Mouse (Mus musculus): ENCODE measurements around the gene Ptpn5.

The Ptpn5 gene

DNA sequence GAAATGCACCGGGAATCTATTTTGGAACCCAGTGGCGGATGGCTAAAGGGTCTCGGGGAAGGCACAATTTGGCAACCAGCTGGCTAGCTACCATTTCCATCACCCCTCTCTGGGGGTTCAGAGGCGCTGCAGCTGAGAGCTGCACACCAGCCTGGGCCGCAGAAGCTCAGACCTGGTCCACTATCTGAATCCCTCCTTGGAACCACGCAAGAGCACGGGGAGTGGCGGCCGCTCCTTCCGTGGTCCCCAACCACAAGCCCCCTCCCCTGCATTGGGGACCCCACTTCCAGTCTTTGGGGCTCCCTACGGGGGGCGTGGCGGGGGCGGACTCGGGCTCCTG, 1.7 kb downstream of the Ptpn5 start:
- no peak for TF ChIP-seq GATA4 (IDR thresholded peaks at IDR 0.05; ENCODE audit: insufficient replicate concordance, low read length)

- TF ChIP-seq GATA4 (IDR thresholded peaks at IDR 0.05; ENCODE audit: insufficient replicate concordance, low read length): no peak
Measured at GRCm38 (mm10) chr7:47131258-47131657, 2.2 kb downstream of the Ptpn5 start.

DNA sequence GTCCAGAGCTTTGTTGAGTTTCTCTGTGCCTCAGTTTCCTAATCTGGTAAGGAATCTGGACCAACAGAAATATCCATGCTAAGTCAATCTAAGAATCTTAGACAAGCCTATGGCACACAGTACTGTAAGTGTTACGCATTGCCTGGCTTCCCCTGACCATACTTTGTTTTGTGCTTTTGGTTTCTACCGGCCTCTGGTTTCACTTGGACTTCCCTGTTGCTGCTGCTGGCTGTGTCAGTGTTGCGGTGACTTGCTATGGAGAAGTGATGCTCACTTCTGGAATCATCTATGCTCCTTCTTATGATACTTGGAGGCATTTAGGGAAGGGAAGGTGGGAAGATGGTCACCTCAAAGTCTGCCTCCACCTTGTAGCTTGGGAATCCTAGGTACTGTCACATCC, 11.5 kb downstream of the Ptpn5 start:
- no peak for TF ChIP-seq GATA4 (IDR thresholded peaks at IDR 0.05; ENCODE audit: insufficient replicate concordance, low read length)

GRCm38 (mm10) chr7:47116666-47117065, 16.8 kb downstream of the Ptpn5 start:
- TF ChIP-seq GATA4 (IDR thresholded peaks at IDR 0.05; ENCODE audit: insufficient replicate concordance, low read length): no peak

DNA sequence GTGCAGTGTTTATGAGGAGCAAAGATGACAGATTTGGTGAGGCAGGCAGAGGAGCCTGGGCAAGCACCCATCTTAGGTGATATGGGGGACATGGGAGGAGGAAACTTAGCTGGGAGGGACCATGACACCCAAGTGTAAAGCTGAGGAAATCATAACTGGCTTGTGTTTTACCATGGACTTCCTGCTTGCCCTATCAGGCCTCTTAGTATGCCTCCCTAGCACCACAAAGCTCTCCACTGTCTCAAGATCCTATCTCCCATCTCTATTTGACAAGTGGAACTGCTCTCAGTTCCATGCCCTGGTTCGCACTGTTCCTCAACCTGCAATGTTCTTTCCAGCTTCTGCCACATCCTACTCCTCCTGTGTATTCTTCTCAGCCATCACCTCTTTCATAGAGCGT, 18.0 kb downstream of the Ptpn5 start:
- TF ChIP-seq GATA4 (IDR thresholded peaks at IDR 0.05; ENCODE audit: insufficient replicate concordance, low read length): no peak

DNA sequence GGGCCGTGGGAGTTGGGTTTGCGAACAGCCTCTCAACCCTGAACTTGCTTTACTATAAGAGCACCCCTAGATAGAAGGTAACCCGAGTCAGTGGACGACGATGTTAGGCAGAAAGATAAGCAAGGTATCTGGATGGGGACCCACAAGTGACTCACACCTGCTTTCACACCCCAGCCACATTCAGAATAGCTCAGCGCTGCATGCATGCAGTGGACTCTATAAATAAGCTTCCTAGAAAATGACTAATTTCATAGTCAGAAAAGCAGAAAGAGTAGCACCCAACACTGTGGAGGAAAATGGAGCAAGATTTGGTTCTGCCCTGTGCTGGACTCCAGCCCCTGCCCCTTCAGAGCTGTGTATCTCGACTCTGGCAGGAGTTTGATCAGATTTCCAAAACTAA, 20.1 kb downstream of the Ptpn5 start:
- TF ChIP-seq GATA4 (IDR thresholded peaks at IDR 0.05; ENCODE audit: insufficient replicate concordance, low read length): no peak

- no peak for TF ChIP-seq GATA4 (IDR thresholded peaks at IDR 0.05; ENCODE audit: insufficient replicate concordance, low read length)
Measured at GRCm38 (mm10) chr7:47112036-47112435, 21.4 kb downstream of the Ptpn5 start.

DNA sequence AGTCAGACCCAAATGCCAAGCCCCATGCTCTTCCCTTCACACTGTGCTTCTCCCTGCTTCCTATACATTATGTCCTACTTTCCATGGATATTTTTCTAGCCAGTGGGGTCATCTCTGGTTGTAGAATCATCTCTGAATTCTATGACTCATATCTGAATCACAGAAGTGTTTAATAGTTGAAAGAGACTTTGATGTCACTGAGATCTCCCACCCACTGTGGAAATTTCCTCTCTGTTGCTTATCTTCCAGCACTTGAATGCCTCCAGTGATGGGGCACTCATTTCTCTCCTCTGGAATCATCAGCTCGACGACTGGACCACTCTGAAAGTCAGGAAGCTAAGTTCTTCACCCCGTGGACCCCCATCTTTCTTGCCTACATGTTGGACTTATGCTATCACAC, 22.4 kb downstream of the Ptpn5 start:
- TF ChIP-seq GATA4 (IDR thresholded peaks at IDR 0.05; ENCODE audit: insufficient replicate concordance, low read length): no peak

DNA sequence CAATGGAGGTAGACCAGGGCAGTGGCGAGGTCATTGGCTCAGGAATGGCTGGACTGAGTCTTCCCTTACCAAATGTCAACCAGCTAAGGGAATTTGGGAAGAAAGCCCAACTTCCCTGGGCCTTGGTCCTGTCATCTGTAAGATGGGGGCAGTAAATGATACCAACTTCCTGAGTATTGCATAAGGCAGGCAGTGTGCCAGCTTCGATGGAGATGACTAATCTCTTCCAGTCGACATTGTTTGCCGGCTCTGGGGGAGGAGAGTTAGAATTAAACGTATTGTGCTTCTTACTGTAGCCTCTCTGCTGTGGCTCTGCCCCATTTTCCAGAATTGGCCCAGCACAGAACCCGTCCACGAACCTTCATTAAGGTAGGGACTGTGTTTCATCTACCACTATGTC, 23.0 kb downstream of the Ptpn5 start:
- no peak for TF ChIP-seq GATA4 (IDR thresholded peaks at IDR 0.05; ENCODE audit: insufficient replicate concordance, low read length)

DNA sequence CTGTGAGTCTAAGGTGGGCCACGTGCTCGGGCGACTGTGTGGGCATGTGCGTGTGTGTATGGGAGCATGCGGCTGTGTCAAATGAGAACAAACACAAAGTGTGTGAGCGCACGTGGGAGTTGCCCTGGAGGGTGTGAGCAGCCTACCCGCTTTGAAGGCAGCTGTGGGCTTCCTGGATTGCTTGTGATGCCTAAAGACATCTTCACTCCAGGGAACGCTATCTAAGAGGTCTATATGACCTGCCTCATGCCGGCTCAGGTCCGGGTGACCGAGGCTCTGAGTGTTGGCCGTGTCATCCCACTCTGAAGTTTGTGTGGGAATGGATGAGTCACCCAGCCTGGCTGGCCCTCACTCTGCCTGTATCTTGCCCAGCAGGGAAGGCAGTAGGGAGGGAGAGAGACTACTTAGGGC, 24.7 kb downstream of the Ptpn5 start:
- no peak for TF ChIP-seq GATA4 (IDR thresholded peaks at IDR 0.05; ENCODE audit: insufficient replicate concordance, low read length)

- no peak for TF ChIP-seq GATA4 (IDR thresholded peaks at IDR 0.05; ENCODE audit: insufficient replicate concordance, low read length)
Measured at GRCm38 (mm10) chr7:47106949-47107348, 26.5 kb downstream of the Ptpn5 start.

GRCm38 (mm10) chr7:47103671-47104414, 29.6 kb downstream of the Ptpn5 start:
- no peak for TF ChIP-seq GATA4 (IDR thresholded peaks at IDR 0.05; ENCODE audit: insufficient replicate concordance, low read length)

- TF ChIP-seq GATA4 (IDR thresholded peaks at IDR 0.05; ENCODE audit: insufficient replicate concordance, low read length): no peak
Measured at GRCm38 (mm10) chr7:47102970-47103369, 30.5 kb downstream of the Ptpn5 start.

GRCm38 (mm10) chr7:47100615-47101014, 32.9 kb downstream of the Ptpn5 start:
- no peak for TF ChIP-seq GATA4 (IDR thresholded peaks at IDR 0.05; ENCODE audit: insufficient replicate concordance, low read length)

- no peak for TF ChIP-seq GATA4 (IDR thresholded peaks at IDR 0.05; ENCODE audit: insufficient replicate concordance, low read length)
Measured at GRCm38 (mm10) chr7:47099306-47099705, 34.2 kb downstream of the Ptpn5 start.

- TF ChIP-seq GATA4 (IDR thresholded peaks at IDR 0.05; ENCODE audit: insufficient replicate concordance, low read length): no peak
Measured at GRCm38 (mm10) chr7:47098044-47098443, 35.4 kb downstream of the Ptpn5 start.

DNA sequence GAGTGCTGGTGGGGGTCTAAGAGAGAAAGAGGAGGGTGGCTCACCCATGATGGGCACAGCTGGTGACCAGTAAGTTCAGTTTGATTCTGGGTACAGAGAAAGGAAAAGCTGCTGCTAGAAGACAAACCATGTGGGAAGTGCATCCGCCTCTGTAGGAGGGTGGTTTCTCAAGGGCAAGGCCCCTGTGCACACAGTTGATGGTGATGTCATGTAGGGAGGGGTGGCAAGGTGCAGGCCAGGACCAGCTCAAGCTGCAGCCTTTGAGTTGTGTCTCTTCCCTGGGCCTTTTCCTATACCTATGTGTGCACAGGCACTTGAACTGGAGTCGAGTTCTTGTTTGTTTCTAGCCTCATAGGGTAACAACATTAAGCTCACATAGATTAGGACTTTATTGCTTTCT, 38.5 kb downstream of the Ptpn5 start:
- no peak for TF ChIP-seq GATA4 (IDR thresholded peaks at IDR 0.05; ENCODE audit: insufficient replicate concordance, low read length)

All from liver, adult (tissue).